Mouse (Mus musculus): ENCODE measurements around the gene Hoxa7. TPM values are rescaled to one million over a fixed set of nuclear protein-coding genes. Genes with fewer than 3 reads are reported as not detected.

Gene Hoxa7
- polyA plus RNA-seq, 1 experiment from 2014 or later: 0.28 TPM

GRCm38 (mm10) chr6:52174968-52175751, 46.5 kb downstream of the Hoxa7 start:
- Histone ChIP-seq H3K4me2 (ENCODE audit: low read length) (0 out of 2 replicates have a peak overlapping the region, but pooled peaks have one; percentile 0), H3K4me1 (ENCODE audit: control insufficient read depth in 2 of 2, insufficient read depth in 2 of 2, low read length in 2 of 2) (peaks cover 0 to 3% of the 10 kb centered on the region in 2 experiments; a peak in 2 of 4 replicates), H3K9me3 (ENCODE audit: control insufficient read depth, low read length) (no peaks in the 10 kb centered on the region), H3K36me3 (ENCODE audit: control insufficient read depth, insufficient read depth, low read length) (no peaks in the 10 kb centered on the region), H3K9ac (ENCODE audit: low read length) (peak overlapping the region; percentile 31), H3K27me3 (ENCODE audit: control insufficient read depth, insufficient read depth, low read length) (peaks cover 98% of the 10 kb centered on the region), H3K4me3 (ENCODE audit: control insufficient read depth in 1 of 2, insufficient read depth in 1 of 2, low read depth in 1 of 2, low read length in 2 of 2) (peak overlapping the region; percentile 32 to 36), H3K27ac (replicated peaks in 1 of 2; ENCODE audit: control insufficient read depth in 1 of 2, insufficient read depth in 1 of 2, low read depth in 2 of 2, low read length in 2 of 2) (peak overlapping the region; percentile 45 to 55; a peak in 3 of 4 replicates)
- no peak for ATAC-seq (ENCODE audit: insufficient number of reproducible peaks, insufficient read depth, low FRiP score, low read depth)
- WGBS: 1% methylated on average over 38 of the region's 41 CpGs

GRCm38 (mm10) chr6:52173648-52174047, 48.0 kb downstream of the Hoxa7 start:
- Histone ChIP-seq H3K9ac (ENCODE audit: low read length) (no peak overlapping the region), H3K27me3 (ENCODE audit: control insufficient read depth, insufficient read depth, low read length) (peaks cover 96% of the 10 kb centered on the region), H3K27ac (replicated peaks in 1 of 2; ENCODE audit: control insufficient read depth in 1 of 2, insufficient read depth in 1 of 2, low read depth in 2 of 2, low read length in 2 of 2) (no peak overlapping the region), H3K4me1 (ENCODE audit: control insufficient read depth in 2 of 2, insufficient read depth in 2 of 2, low read length in 2 of 2) (peaks cover 0 to 3% of the 10 kb centered on the region in 2 experiments; a peak in 2 of 4 replicates), H3K4me2 (ENCODE audit: low read length) (peak overlapping the region; percentile 8; the same call in 1 of the 2 replicates), H3K4me3 (ENCODE audit: control insufficient read depth in 1 of 2, insufficient read depth in 1 of 2, low read depth in 1 of 2, low read length in 2 of 2) (no peak overlapping the region), H3K9me3 (ENCODE audit: control insufficient read depth, low read length) (no peaks in the 10 kb centered on the region), H3K36me3 (ENCODE audit: control insufficient read depth, insufficient read depth, low read length) (no peaks in the 10 kb centered on the region)
- ATAC-seq (ENCODE audit: insufficient number of reproducible peaks, insufficient read depth, low FRiP score, low read depth): no peak
- WGBS: 9% methylated on average over 4 of the region's 4 CpGs

GRCm38 (mm10) chr6:52172501-52172900, 49.2 kb downstream of the Hoxa7 start:
- no peaks in the 10 kb centered on the region for H3K36me3 ChIP-seq (ENCODE audit: control insufficient read depth, insufficient read depth, low read length)
- no peak overlapping the region; the same call in 1 of the 2 replicates for H3K9ac ChIP-seq (ENCODE audit: low read length)
- no peaks in the 10 kb centered on the region for H3K9me3 ChIP-seq (ENCODE audit: control insufficient read depth, low read length)
- peak overlapping the region; percentile 18 to 23 for H3K4me3 ChIP-seq (ENCODE audit: control insufficient read depth in 1 of 2, insufficient read depth in 1 of 2, low read depth in 1 of 2, low read length in 2 of 2)
- H3K4me2 ChIP-seq (ENCODE audit: low read length): peak overlapping the region; percentile 52
- peaks cover 0 to 3% of the 10 kb centered on the region in 2 experiments; a peak in 2 of 4 replicates for H3K4me1 ChIP-seq (ENCODE audit: control insufficient read depth in 2 of 2, insufficient read depth in 2 of 2, low read length in 2 of 2)
- no peak for ATAC-seq (ENCODE audit: insufficient number of reproducible peaks, insufficient read depth, low FRiP score, low read depth)
- peak overlapping the region in 1 of 2 experiments; percentile 23; a peak in 1 of 4 replicates for H3K27ac ChIP-seq (replicated peaks in 1 of 2; ENCODE audit: control insufficient read depth in 1 of 2, insufficient read depth in 1 of 2, low read depth in 2 of 2, low read length in 2 of 2)
- H3K27me3 ChIP-seq (ENCODE audit: control insufficient read depth, insufficient read depth, low read length): peaks cover 97% of the 10 kb centered on the region
- WGBS: 1% methylated on average over 35 of the region's 35 CpGs

- 9% methylated on average over 7 of the region's 7 CpGs for WGBS
- Histone ChIP-seq H3K9ac (ENCODE audit: low read length) (no peak overlapping the region), H3K27me3 (ENCODE audit: control insufficient read depth, insufficient read depth, low read length) (peaks cover 97% of the 10 kb centered on the region), H3K4me2 (ENCODE audit: low read length) (peak overlapping the region; percentile 52; the same call in 1 of the 2 replicates), H3K9me3 (ENCODE audit: control insufficient read depth, low read length) (no peaks in the 10 kb centered on the region), H3K36me3 (ENCODE audit: control insufficient read depth, insufficient read depth, low read length) (no peaks in the 10 kb centered on the region), H3K4me1 (ENCODE audit: control insufficient read depth in 2 of 2, insufficient read depth in 2 of 2, low read length in 2 of 2) (peaks cover 0 to 3% of the 10 kb centered on the region in 2 experiments; a peak in 2 of 4 replicates), H3K4me3 (ENCODE audit: control insufficient read depth in 1 of 2, insufficient read depth in 1 of 2, low read depth in 1 of 2, low read length in 2 of 2) (peak overlapping the region in 1 of 2 experiments; percentile 23; a peak in 1 of 4 replicates), H3K27ac (replicated peaks in 1 of 2; ENCODE audit: control insufficient read depth in 1 of 2, insufficient read depth in 1 of 2, low read depth in 2 of 2, low read length in 2 of 2) (no peak overlapping the region)
- no peak for ATAC-seq (ENCODE audit: insufficient number of reproducible peaks, insufficient read depth, low FRiP score, low read depth)
Measured at GRCm38 (mm10) chr6:52171938-52172337, 49.7 kb downstream of the Hoxa7 start.

GRCm38 (mm10) chr6:52171331-52171730, 50.3 kb downstream of the Hoxa7 start:
- H3K9me3 ChIP-seq (ENCODE audit: control insufficient read depth, low read length): no peaks in the 10 kb centered on the region
- H3K9ac ChIP-seq (ENCODE audit: low read length): no peak overlapping the region
- H3K4me3 ChIP-seq (ENCODE audit: control insufficient read depth in 1 of 2, insufficient read depth in 1 of 2, low read depth in 1 of 2, low read length in 2 of 2): no peak overlapping the region
- peaks cover 0 to 3% of the 10 kb centered on the region in 2 experiments; a peak in 2 of 4 replicates for H3K4me1 ChIP-seq (ENCODE audit: control insufficient read depth in 2 of 2, insufficient read depth in 2 of 2, low read length in 2 of 2)
- no peaks in the 10 kb centered on the region for H3K36me3 ChIP-seq (ENCODE audit: control insufficient read depth, insufficient read depth, low read length)
- no peak overlapping the region; a peak in 1 of 4 replicates for H3K27ac ChIP-seq (replicated peaks in 1 of 2; ENCODE audit: control insufficient read depth in 1 of 2, insufficient read depth in 1 of 2, low read depth in 2 of 2, low read length in 2 of 2)
- no peak overlapping the region for H3K4me2 ChIP-seq (ENCODE audit: low read length)
- ATAC-seq (ENCODE audit: insufficient number of reproducible peaks, insufficient read depth, low FRiP score, low read depth): no peak
- peaks cover 97% of the 10 kb centered on the region for H3K27me3 ChIP-seq (ENCODE audit: control insufficient read depth, insufficient read depth, low read length)
- WGBS: 9% methylated on average over 4 of the region's 4 CpGs

- Histone ChIP-seq H3K9ac (ENCODE audit: low read length) (no peak overlapping the region), H3K27ac (replicated peaks in 1 of 2; ENCODE audit: control insufficient read depth in 1 of 2, insufficient read depth in 1 of 2, low read depth in 2 of 2, low read length in 2 of 2) (peak overlapping the region; percentile 19 to 41; a peak in 2 of 4 replicates), H3K4me2 (ENCODE audit: low read length) (0 out of 2 replicates have a peak overlapping the region, but pooled peaks have one; percentile 7), H3K4me3 (ENCODE audit: control insufficient read depth in 1 of 2, insufficient read depth in 1 of 2, low read depth in 1 of 2, low read length in 2 of 2) (no peak overlapping the region), H3K36me3 (ENCODE audit: control insufficient read depth, insufficient read depth, low read length) (no peaks in the 10 kb centered on the region), H3K27me3 (ENCODE audit: control insufficient read depth, insufficient read depth, low read length) (peaks cover 97% of the 10 kb centered on the region), H3K9me3 (ENCODE audit: control insufficient read depth, low read length) (no peaks in the 10 kb centered on the region), H3K4me1 (ENCODE audit: control insufficient read depth in 2 of 2, insufficient read depth in 2 of 2, low read length in 2 of 2) (peaks cover 0 to 3% of the 10 kb centered on the region in 2 experiments; a peak in 2 of 4 replicates)
- 8% methylated on average over 5 of the region's 5 CpGs for WGBS
- ATAC-seq (ENCODE audit: insufficient number of reproducible peaks, insufficient read depth, low FRiP score, low read depth): no peak
Measured at GRCm38 (mm10) chr6:52170898-52171223, 50.8 kb downstream of the Hoxa7 start.

- Histone ChIP-seq H3K4me3 (ENCODE audit: control insufficient read depth in 1 of 2, insufficient read depth in 1 of 2, low read depth in 1 of 2, low read length in 2 of 2) (no peak overlapping the region), H3K27me3 (ENCODE audit: control insufficient read depth, insufficient read depth, low read length) (peaks cover 97% of the 10 kb centered on the region), H3K4me2 (ENCODE audit: low read length) (peak overlapping the region; percentile 7; the same call in 1 of the 2 replicates), H3K27ac (replicated peaks in 1 of 2; ENCODE audit: control insufficient read depth in 1 of 2, insufficient read depth in 1 of 2, low read depth in 2 of 2, low read length in 2 of 2) (peak overlapping the region; percentile 19 to 41; a peak in 2 of 4 replicates), H3K9me3 (ENCODE audit: control insufficient read depth, low read length) (no peaks in the 10 kb centered on the region), H3K36me3 (ENCODE audit: control insufficient read depth, insufficient read depth, low read length) (no peaks in the 10 kb centered on the region), H3K4me1 (ENCODE audit: control insufficient read depth in 2 of 2, insufficient read depth in 2 of 2, low read length in 2 of 2) (peaks cover 0 to 3% of the 10 kb centered on the region in 2 experiments; a peak in 2 of 4 replicates), H3K9ac (ENCODE audit: low read length) (peak overlapping the region; percentile 12; the same call in 1 of the 2 replicates)
- no peak for ATAC-seq (ENCODE audit: insufficient number of reproducible peaks, insufficient read depth, low FRiP score, low read depth)
- WGBS: 4% methylated on average over 39 of the region's 40 CpGs
Measured at GRCm38 (mm10) chr6:52170166-52170897, 51.3 kb downstream of the Hoxa7 start.

Measured in heart, embryonic 14.5 days (tissue).